Mouse (Mus musculus): Measurements from ENCODE around the gene Tbx15. TPM values are rescaled to one million over a fixed set of nuclear protein-coding genes. Genes with fewer than 3 reads are reported as not detected.
A peak's percentile ranks its signal among the peaks of the same experiment; 100 is the strongest.

Gene Tbx15
- polyA plus RNA-seq, 2 experiments: 26.6 to 66.6 TPM

- 24% methylated on average over 18 of the region's 18 CpGs for WGBS
- no peak for ATAC-seq (ENCODE audit: low FRiP score, low read depth)
- TF ChIP-seq POLR2A (IDR thresholded peaks at IDR 0.05; ENCODE audit: borderline replicate concordance, extremely low read depth, insufficient read depth, insufficient read length): no peak
- Histone ChIP-seq H3K9me3 (ENCODE audit: control insufficient read depth, low read length) (no peaks in the 10 kb centered on the region), H3K4me2 (replicated peaks; ENCODE audit: low read depth, low read length, severe bottlenecking) (peak overlapping the region; percentile 24; the same call in 1 of the 2 replicates), H3K4me3 (replicated peaks; ENCODE audit: low read length) (no peak overlapping the region; the same call in 1 of the 2 replicates), H3K4me1 (ENCODE audit: control insufficient read depth, insufficient read depth, low read length) (peaks cover 39% of the 10 kb centered on the region), H3K9ac (ENCODE audit: low read depth, low read length, severe bottlenecking) (0 out of 2 replicates have a peak overlapping the region, but pooled peaks have one; percentile 40), H3K27ac (replicated peaks; ENCODE audit: low read depth, low read length) (no peak overlapping the region), H3K27me3 (ENCODE audit: control insufficient read depth, insufficient read depth, low read length) (peaks cover 41% of the 10 kb centered on the region), H3K36me3 (ENCODE audit: control insufficient read depth, insufficient read depth, low read length) (no peaks in the 10 kb centered on the region)
- peak; percentile 13 for DNase-seq (ENCODE audit: low spot score)
These were observed 4.1 kb upstream of the Tbx15 start for GRCm38 (mm10) chr3:99235804-99236755.

- 9% methylated on average over 1 of the region's 1 CpGs for WGBS
- DNase-seq (ENCODE audit: low spot score): peak; percentile 2
- H3K4me1 ChIP-seq (ENCODE audit: control insufficient read depth, insufficient read depth, low read length): peaks cover 48% of the 10 kb centered on the region
These were observed 1.5 kb upstream of the Tbx15 start for GRCm38 (mm10) chr3:99238691-99239090.

GRCm38 (mm10) chr3:99239301-99240045 is 708 bp upstream of the Tbx15 start:
- TF ChIP-seq POLR2A (IDR thresholded peaks at IDR 0.05; ENCODE audit: borderline replicate concordance, extremely low read depth, insufficient read depth, insufficient read length): no peak
- peak overlapping the region; percentile 69 for H3K4me2 ChIP-seq (replicated peaks; ENCODE audit: low read depth, low read length, severe bottlenecking)
- ATAC-seq (ENCODE audit: low FRiP score, low read depth) (peak; percentile 28; the same call in 1 of the 2 replicates), DNase-seq (ENCODE audit: low spot score) (peak; percentile 4)
- H3K9ac ChIP-seq (ENCODE audit: low read depth, low read length, severe bottlenecking): peak overlapping the region; percentile 75; the same call in 1 of the 2 replicates
- peaks cover 60% of the 10 kb centered on the region for H3K27me3 ChIP-seq (ENCODE audit: control insufficient read depth, insufficient read depth, low read length)
- no peaks in the 10 kb centered on the region for H3K36me3 ChIP-seq (ENCODE audit: control insufficient read depth, insufficient read depth, low read length)
- WGBS: 13% methylated on average over 20 of the region's 20 CpGs
- peaks cover 45% of the 10 kb centered on the region for H3K4me1 ChIP-seq (ENCODE audit: control insufficient read depth, insufficient read depth, low read length)
- H3K4me3 ChIP-seq (replicated peaks; ENCODE audit: low read length): peak overlapping the region; percentile 48
- H3K27ac ChIP-seq (replicated peaks; ENCODE audit: low read depth, low read length): peak overlapping the region; percentile 30; the same call in 1 of the 2 replicates
- H3K9me3 ChIP-seq (ENCODE audit: control insufficient read depth, low read length): no peaks in the 10 kb centered on the region

More at GRCm38 (mm10) chr3:99238691-99239090, 1.5 kb upstream of the Tbx15 start:
- no peaks in the 10 kb centered on the region for H3K9me3 ChIP-seq (ENCODE audit: control insufficient read depth, low read length)
- H3K27ac ChIP-seq (replicated peaks; ENCODE audit: low read depth, low read length): no peak overlapping the region
- H3K27me3 ChIP-seq (ENCODE audit: control insufficient read depth, insufficient read depth, low read length): peaks cover 56% of the 10 kb centered on the region
- H3K4me3 ChIP-seq (replicated peaks; ENCODE audit: low read length): no peak overlapping the region
- ATAC-seq (ENCODE audit: low FRiP score, low read depth): no peak
- H3K36me3 ChIP-seq (ENCODE audit: control insufficient read depth, insufficient read depth, low read length): no peaks in the 10 kb centered on the region
- no peak overlapping the region for H3K9ac ChIP-seq (ENCODE audit: low read depth, low read length, severe bottlenecking)
- H3K4me2 ChIP-seq (replicated peaks; ENCODE audit: low read depth, low read length, severe bottlenecking): no peak overlapping the region; the same call in 1 of the 2 replicates
- no peak for TF ChIP-seq POLR2A (IDR thresholded peaks at IDR 0.05; ENCODE audit: borderline replicate concordance, extremely low read depth, insufficient read depth, insufficient read length)

- ATAC-seq (ENCODE audit: low FRiP score, low read depth) (peak; percentile 54; the same call in 1 of the 2 replicates), DNase-seq (ENCODE audit: low spot score) (peak; percentile 38)
- TF ChIP-seq POLR2A (IDR thresholded peaks at IDR 0.05; ENCODE audit: borderline replicate concordance, extremely low read depth, insufficient read depth, insufficient read length): no peak
- Histone ChIP-seq H3K9ac (ENCODE audit: low read depth, low read length, severe bottlenecking) (peak overlapping the region; percentile 75), H3K9me3 (ENCODE audit: control insufficient read depth, low read length) (no peaks in the 10 kb centered on the region), H3K4me3 (replicated peaks; ENCODE audit: low read length) (peak overlapping the region; percentile 48), H3K4me1 (ENCODE audit: control insufficient read depth, insufficient read depth, low read length) (peaks cover 35% of the 10 kb centered on the region), H3K27me3 (ENCODE audit: control insufficient read depth, insufficient read depth, low read length) (peaks cover 57% of the 10 kb centered on the region), H3K27ac (replicated peaks; ENCODE audit: low read depth, low read length) (peak overlapping the region; percentile 75), H3K4me2 (replicated peaks; ENCODE audit: low read depth, low read length, severe bottlenecking) (peak overlapping the region; percentile 69), H3K36me3 (ENCODE audit: control insufficient read depth, insufficient read depth, low read length) (no peaks in the 10 kb centered on the region)
- WGBS: 2% methylated on average over 50 of the region's 50 CpGs
These were observed 894 bp downstream of the Tbx15 start for GRCm38 (mm10) chr3:99240811-99241738.

Measured in limb, embryonic 14.5 days (tissue).